Mouse (Mus musculus): Measurements from ENCODE around the gene Arhgap24. TPM values are rescaled to one million over a fixed set of nuclear protein-coding genes. Genes with fewer than 3 reads are reported as not detected.

Gene Arhgap24
- total and polyA plus RNA-seq, 3 experiments = 34.7 to 51.6 (median 47.9) TPM

- TF ChIP-seq POLR2A (IDR thresholded peaks at IDR 0.05; ENCODE audit: low read depth, low read length) (peak; percentile 45; the same call in 1 of the 2 replicates), MEF2A (IDR thresholded peaks at IDR 0.05; ENCODE audit: borderline replicate concordance, low read depth, low read length) (peak; percentile 91), GABPA (IDR thresholded peaks at IDR 0.05; ENCODE audit: insufficient replicate concordance, low read depth, low read length) (no peak), MYC (IDR thresholded peaks at IDR 0.05; ENCODE audit: low read depth, low read length) (no peak), ELF1 (IDR thresholded peaks at IDR 0.05; ENCODE audit: low read depth, low read length) (peak; percentile 52; the same call in 1 of the 2 replicates)
Observed at GRCm38 (mm10) chr5:102497205-102497604, 16.0 kb downstream of the Arhgap24 start (continued).

- dilution Hi-C loops (cut with MboI; ENCODE audit: extremely low pct_ligation_motif_present, extremely low pct_unique_long_range_greater_than_20kb, low sequenced_read_pairs) (no loop called here), in situ Hi-C loops (cut with MboI; ENCODE audit: low pct_ligation_motif_present, low pct_unique_long_range_greater_than_20kb, low sequenced_read_pairs) (no loop called here)
- peaks cover 41 to 93% of the 10 kb centered on the region in 2 experiments for H3K4me1 ChIP-seq (ENCODE audit: control insufficient read depth in 1 of 2, insufficient read depth in 2 of 2)
- peaks cover 38% of the 10 kb centered on the region for H3K79me2 ChIP-seq (replicated peaks; ENCODE audit: control insufficient read depth, extremely low read depth, insufficient read depth, poor library complexity, severe bottlenecking)
- DNase-seq (ENCODE audit: extremely low read depth) = peak; percentile 84
- peak overlapping the region; percentile 85 for H3K4me2 ChIP-seq (ENCODE audit: insufficient read depth, low read depth, poor library complexity, severe bottlenecking)
- H3K4me3 ChIP-seq (replicated peaks in 1 of 3; ENCODE audit: low read depth in 2 of 3, low read length in 2 of 3, poor library complexity in 1 of 3) = no peak overlapping the region
- peaks cover 10 to 52% of the 10 kb centered on the region in 2 experiments for H3K36me3 ChIP-seq (replicated peaks in 1 of 2; ENCODE audit: control insufficient read depth in 1 of 2, insufficient read depth in 1 of 2, low read length in 1 of 2)
- TF ChIP-seq EP300 (IDR thresholded peaks at IDR 0.05; ENCODE audit: low read length) (peak; percentile 92), TCF12 (IDR thresholded peaks at IDR 0.05; ENCODE audit: low read depth, low read length) (peak; percentile 81), RAD21 (IDR thresholded peaks at IDR 0.05; ENCODE audit: low read depth, low read length) (no peak; the same call in 1 of the 2 replicates), MYC (IDR thresholded peaks at IDR 0.05; ENCODE audit: low read depth, low read length) (no peak), BHLHE40 (IDR thresholded peaks at IDR 0.05; ENCODE audit: low read depth, low read length) (peak; percentile 63), CHD1 (IDR thresholded peaks at IDR 0.05; ENCODE audit: low read depth, low read length) (peak; percentile 82; the same call in 1 of the 2 replicates), KAT2A (IDR thresholded peaks at IDR 0.05; ENCODE audit: insufficient replicate concordance, low read length) (no peak), MAX (IDR thresholded peaks at IDR 0.05; ENCODE audit: low read length) (no peak), POLR2AphosphoS2 (IDR thresholded peaks at IDR 0.05; ENCODE audit: low read depth, low read length) (no peak), CTCF (conservative IDR thresholded peaks at IDR 0.05 in 1 of 2, IDR thresholded peaks at IDR 0.05 in 1 of 2; ENCODE audit: low read depth in 2 of 2, low read length in 2 of 2) (no peak), USF1 (IDR thresholded peaks at IDR 0.05; ENCODE audit: low read depth, low read length) (no peak), JUND (conservative IDR thresholded peaks at IDR 0.05; ENCODE audit: low read depth, low read length) (no peak), ELF1 (IDR thresholded peaks at IDR 0.05; ENCODE audit: low read depth, low read length) (peak; percentile 70), RCOR1 (conservative IDR thresholded peaks at IDR 0.05; ENCODE audit: low read depth, low read length) (no peak), IRF4 (IDR thresholded peaks at IDR 0.05; ENCODE audit: low read depth, low read length) (peak; percentile 86), GABPA (IDR thresholded peaks at IDR 0.05; ENCODE audit: insufficient replicate concordance, low read depth, low read length) (no peak), SMC3 (IDR thresholded peaks at IDR 0.05; ENCODE audit: low read depth, low read length) (no peak), ZNF384 (IDR thresholded peaks at IDR 0.05; ENCODE audit: low read depth, low read length) (no peak), TBP (conservative IDR thresholded peaks at IDR 0.05; ENCODE audit: low read depth, low read length) (no peak), CHD2 (IDR thresholded peaks at IDR 0.05; ENCODE audit: low read length) (no peak), POLR2A (IDR thresholded peaks at IDR 0.05; ENCODE audit: low read depth, low read length) (peak; percentile 35; the same call in 1 of the 2 replicates), E2F4 (IDR thresholded peaks at IDR 0.05; ENCODE audit: insufficient replicate concordance, low read depth, low read length) (no peak), ZKSCAN1 (IDR thresholded peaks at IDR 0.05; ENCODE audit: borderline replicate concordance, low read depth, low read length) (no peak), PAX5 (IDR thresholded peaks at IDR 0.05; ENCODE audit: low read length) (no peak), MAFK (IDR thresholded peaks at IDR 0.05; ENCODE audit: insufficient replicate concordance, low read length) (no peak), MEF2A (IDR thresholded peaks at IDR 0.05; ENCODE audit: borderline replicate concordance, low read depth, low read length) (peak; percentile 70; the same call in 1 of the 2 replicates), ETS1 (conservative IDR thresholded peaks at IDR 0.05; ENCODE audit: low read depth, low read length) (peak; percentile 78), SIN3A (IDR thresholded peaks at IDR 0.05; ENCODE audit: low read length) (peak; percentile 59; the same call in 1 of the 2 replicates), HCFC1 (IDR thresholded peaks at IDR 0.05; ENCODE audit: low read depth, low read length) (no peak), MXI1 (IDR thresholded peaks at IDR 0.05; ENCODE audit: low read depth, low read length) (no peak)
- no peaks in the 10 kb centered on the region for H3K27me3 ChIP-seq (replicated peaks)
- H3K27ac ChIP-seq (ENCODE audit: insufficient read depth, low read depth) = peak overlapping the region; percentile 82
- H3K9me3 ChIP-seq (replicated peaks; ENCODE audit: low read length) = no peaks in the 10 kb centered on the region
- no peak overlapping the region; the same call in 1 of the 2 replicates for H3K9ac ChIP-seq (ENCODE audit: insufficient read depth, low read depth)
Observed at GRCm38 (mm10) chr5:102498747-102499146, 17.6 kb downstream of the Arhgap24 start.
